Mouse (Mus musculus) CD4-positive naive resting alpha-beta T cell, adult 76 days (primary cell): ENCODE results near the gene Zfp462. TPM values are rescaled to one million over a fixed set of nuclear protein-coding genes. Genes with fewer than 3 reads are reported as not detected.

ENCODE experiments used
- total RNA-seq: library from RNA; stranded (reverse); gene quantifications from one replicate; pipeline ENCODE4 v1.2.4, GENCODE M21; 2023

Gene Zfp462
- total RNA-seq: not detected

GRCm38 (mm10) chr4:54944921-54945430, at the start of gene Zfp462:
Gene Zfp462, plus strand, starts transcription at chr4:54945048.

